Mouse (Mus musculus) adrenal gland, postnatal 10 days (tissue): Measurements from ENCODE around the gene Sass6. TPM values are rescaled to one million over a fixed set of nuclear protein-coding genes. Genes with fewer than 3 reads are reported as not detected.
"Not testable (repeated sequence)": the region's sequence is repeated elsewhere in the genome, so short reads cannot be mapped to it uniquely, and the experiment has no call there.

Experiments
- DNase-seq: peaks from one replicate; pipeline ENCODE4 v3.0.0; 2021; ENCODE audit warnings: mixed read lengths
- total RNA-seq, 2 experiments: library from RNA; stranded (reverse); gene quantifications; 2 replicates each; pipeline ENCODE4 v1.2.3; 2021

The Sass6 gene
- total RNA-seq, 2 experiments from 2014 or later, result 4.5 to 6.6 TPM

DNA sequence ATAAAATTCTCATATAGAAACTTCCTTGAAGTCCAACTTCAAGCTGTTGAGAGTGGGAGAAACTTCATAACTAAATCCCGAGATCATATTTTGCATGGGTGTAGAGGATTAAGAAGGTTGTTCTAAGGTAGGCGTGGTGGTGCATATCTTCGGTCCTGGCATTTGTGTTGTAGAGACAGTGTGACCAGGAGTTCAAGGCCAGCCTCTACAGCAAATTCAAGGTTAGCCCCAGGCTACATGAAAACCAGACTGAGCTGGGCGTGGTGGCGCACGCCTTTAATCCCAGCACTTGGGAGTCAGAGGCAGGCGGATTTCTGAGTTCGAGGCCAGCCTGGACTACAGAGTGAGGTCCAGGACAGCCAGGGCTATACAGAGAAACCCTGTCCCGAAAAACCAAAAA is 69.5 kb downstream of the Sass6 start:
- DNase-seq, result not testable (repeated sequence)

Other genes starting within 250 kb of the Sass6 start
- gene Cdc14a, start 170.9 kb upstream of the Sass6 start, total RNA-seq, result 10 to 100 TPM; 10.3 to 12.7 TPM
- gene Rtca, start 86.8 kb upstream of the Sass6 start, total RNA-seq, result 10 to 100 TPM; 35.4 to 37.2 TPM
- gene Dbt, start 81.9 kb upstream of the Sass6 start, total RNA-seq, result 10 to 100 TPM; 83.4 to 87.7 TPM
- gene Lrrc39, start 32.0 kb upstream of the Sass6 start, total RNA-seq, result 10 to 100 TPM in 1 of 2 experiments, 1 to 10 TPM in 1; 6.7 to 12.3 TPM
- gene Trmt13, start 19.6 kb downstream of the Sass6 start, total RNA-seq, result 10 to 100 TPM; 12.0 to 15.5 TPM
- gene Mfsd14a, start 67.7 kb downstream of the Sass6 start, total RNA-seq, result 10 to 100 TPM; 44.3 to 47.9 TPM
- not detected for gene Gm43191, start 86.3 kb downstream of the Sass6 start, total RNA-seq
- 10 to 100 TPM; 28.4 to 28.9 TPM for gene Slc35a3, start 117.8 kb downstream of the Sass6 start, total RNA-seq
- 10 to 100 TPM; 43.5 to 66.5 TPM for gene Agl, start 213.2 kb downstream of the Sass6 start, total RNA-seq